Mouse (Mus musculus): Measurements from ENCODE around the gene Ivns1abp. TPM values are rescaled to one million over a fixed set of nuclear protein-coding genes. Genes with fewer than 3 reads are reported as not detected.
"Not testable (repeated sequence)": the region's sequence is repeated elsewhere in the genome, so short reads cannot be mapped to it uniquely, and the experiment has no call there.

Gene Ivns1abp
- total RNA-seq, 4 experiments from 2014 or later = 116 to 154 (median 139) TPM

DNA sequence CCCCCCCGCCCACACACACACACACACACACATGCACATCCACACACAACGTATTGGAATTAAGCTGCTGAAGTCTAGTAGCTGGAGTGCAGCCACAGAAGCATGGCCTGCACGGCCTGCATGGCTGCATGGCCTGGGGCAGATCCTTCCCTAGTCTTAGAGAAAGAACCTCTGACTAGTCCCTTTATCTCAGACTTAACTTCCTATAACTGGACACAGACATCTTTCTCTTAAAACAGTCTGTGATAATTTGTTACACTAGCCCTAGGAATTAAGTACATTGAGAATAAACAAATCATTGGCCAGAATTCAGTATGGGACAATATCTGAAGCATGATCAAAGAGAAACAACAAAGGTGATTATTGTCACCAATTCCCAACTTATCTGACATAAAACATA, 2.0 kb upstream of the Ivns1abp start:
- no peak for DNase-seq

DNA sequence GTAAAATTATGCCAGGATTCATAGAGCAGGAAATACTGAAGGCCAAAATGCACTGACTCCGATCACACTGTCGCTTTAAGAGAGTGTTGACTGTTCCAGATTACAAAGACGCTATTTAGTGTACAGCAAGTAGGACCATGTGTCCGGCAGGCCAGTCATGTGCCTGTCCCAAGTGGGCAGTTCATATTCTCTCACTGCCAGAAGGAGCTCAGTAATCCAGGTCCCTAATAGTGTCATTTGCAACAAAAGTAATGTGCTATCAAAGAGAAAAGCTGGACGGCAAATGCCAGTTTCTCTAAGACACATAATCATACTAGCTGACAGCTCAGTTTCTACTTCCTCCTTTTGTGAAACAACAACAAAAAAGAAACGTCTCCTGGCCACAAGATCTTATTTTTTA, 1.3 kb upstream of the Ivns1abp start:
- DNase-seq = no peak

DNA sequence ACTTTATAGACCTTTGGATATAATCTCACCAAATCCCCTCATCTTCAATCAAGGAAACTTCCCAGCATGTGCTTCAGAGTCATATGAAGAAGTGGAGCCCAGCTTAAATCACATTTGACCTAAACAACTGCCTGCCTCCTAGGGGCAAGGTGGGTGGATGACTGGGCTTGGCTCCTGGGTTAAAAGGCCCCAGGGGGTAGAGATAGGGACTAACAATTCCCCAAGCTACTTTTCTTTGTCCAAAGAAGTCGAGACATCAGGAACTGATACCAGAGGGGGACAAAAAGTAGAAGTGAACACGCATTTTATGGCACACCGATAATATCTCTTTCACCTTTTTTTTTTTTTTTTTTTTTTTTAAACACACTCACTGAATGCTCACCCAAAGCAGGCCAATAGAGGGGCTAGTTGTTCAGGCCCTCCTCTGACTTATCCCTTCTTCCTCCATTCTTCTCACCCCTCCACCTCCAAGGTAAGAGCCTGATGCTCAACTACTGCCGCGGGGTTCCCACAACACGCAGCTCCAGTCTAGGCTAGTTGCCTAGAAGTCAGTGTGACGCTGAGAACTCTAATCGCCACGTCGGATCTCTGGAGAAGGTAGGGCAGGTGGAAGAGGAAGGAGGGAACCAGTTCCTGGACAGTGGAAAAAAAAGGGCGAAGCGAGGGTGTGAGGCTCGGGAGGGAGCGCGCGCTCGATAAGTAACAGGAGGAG, 550 bp upstream of the Ivns1abp start:
- DNase-seq = no peak

DNA sequence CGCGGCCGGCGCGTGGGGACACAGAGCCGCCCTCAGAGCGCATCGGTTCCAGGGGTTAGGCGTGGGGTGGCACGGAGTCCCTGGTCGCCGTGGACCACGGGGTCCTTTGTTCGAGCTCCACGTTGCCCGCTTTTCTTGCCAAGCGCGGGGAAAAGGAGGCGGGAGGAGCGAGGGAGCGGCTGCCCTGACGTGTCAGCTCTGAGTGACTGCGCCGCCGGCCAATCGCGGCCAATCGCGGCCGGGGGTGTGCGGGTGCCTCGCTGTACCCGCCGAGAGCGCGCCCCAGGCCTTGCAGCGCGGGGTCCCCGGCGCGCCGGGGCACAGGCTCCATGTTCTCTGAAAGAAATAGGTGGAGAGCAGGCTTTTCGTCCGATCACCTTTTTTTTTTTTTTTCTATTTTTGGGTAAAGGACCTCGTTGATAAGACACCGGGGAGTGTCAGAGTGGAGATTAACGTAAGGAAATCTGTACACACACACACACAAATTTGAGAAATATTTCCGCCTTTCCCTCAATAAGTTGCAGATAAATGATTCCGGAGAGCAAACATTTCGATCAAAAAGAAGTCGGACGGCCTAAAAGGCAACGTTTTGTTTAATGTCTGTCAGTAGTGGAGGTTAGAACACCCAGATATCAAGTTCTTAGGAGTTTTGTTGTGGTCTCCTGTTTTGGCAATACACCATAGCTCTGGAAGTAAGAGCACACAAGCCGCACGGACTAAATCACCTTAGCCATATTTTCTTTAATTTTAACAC, 1.0 kb downstream of the Ivns1abp start:
- peak; percentile 94 for DNase-seq

DNA sequence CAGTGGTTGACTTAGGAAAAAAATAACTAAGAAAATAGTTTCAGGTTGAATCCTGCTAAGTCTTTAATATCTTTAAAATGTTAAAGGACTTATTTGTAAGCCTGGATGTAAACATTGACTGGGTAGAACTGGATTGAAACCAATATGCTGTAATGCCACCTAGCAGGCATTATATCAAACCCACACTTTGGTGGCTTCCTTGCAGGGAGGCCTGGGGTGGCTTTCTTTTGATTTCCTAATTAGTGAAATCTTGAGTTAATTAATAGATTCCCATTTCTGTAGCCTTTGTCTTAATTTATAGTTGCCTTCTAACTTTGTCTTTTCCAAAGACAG, 1.6 kb downstream of the Ivns1abp start:
- no peak for DNase-seq

DNA sequence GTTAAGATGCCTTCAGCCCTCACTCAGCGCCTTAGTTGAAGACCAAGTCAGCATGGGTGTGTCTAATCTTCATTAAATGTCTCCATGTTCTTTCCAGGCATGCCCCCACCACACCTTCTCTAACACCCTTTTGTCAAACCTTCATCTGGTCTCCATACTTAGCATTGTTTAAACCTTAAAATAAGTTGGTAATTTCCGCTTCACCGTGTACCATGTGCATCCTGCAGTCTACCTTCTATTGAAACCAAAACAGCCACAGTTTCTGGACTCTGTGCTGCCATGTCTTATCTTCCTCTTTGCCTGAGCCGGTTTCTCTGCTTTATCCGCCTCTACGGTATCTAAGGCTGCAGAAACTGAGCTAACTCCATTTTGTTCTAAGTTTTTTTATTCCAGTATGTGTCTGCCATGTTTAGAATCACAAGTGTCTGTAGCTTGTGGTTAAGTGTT, 2.4 kb downstream of the Ivns1abp start:
- no peak for DNase-seq

DNA sequence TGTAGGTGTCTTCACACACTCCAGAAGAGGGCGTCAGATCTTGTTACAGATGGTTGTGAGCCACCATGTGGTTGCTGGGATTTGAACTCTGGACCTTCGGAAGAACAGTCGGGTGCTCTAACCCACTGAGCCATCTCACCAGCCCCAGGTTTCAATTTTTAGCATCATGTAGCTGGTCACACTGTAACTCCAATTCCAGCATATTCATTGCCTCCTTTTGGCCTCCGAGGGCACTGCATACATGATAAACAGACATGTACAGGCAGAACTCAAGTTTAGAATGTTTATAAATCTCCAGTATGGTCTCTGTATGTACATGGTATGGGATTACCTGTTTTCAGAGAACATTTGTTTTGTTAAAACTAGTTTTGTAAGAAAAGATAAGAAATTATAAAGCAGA, 4.0 kb downstream of the Ivns1abp start:
- DNase-seq = not testable (repeated sequence)

DNA sequence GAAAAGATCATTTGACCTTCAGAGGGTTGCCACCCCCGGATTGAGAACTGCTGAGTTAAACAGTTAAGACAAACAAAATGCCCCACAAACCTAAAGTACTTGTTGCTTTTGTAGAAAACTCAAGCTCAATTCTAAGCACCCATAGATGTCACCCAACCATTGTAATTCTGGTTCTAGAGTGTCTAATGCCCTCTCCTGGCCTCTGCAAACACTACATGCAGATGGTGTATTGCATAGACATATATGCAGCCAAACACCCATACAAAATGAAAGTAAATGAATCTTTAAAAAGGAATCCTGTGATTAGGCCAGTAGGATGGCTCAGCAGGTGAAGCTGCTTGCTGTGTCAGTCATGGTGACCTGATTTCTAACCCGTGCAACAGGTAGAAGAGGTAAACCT, 8.6 kb downstream of the Ivns1abp start:
- DNase-seq = no peak

DNA sequence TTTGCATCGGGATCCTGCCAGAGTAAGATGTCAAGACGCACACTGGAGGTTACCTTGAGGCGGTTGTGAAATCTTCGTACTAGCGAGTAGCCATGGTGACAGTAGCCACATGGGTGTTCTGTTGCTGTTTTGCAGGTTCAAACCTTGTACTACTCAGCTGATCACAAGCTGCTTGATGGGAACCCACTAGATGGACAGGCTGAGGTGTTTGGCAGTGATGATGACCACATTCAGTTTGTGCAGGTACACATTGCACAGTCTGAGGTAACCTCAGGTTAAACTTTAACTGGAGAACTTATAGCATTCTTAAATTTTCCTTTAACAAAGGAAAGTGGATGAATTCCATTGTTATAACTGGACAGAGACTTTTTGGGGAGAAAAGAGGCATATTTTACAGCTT, 11.7 kb downstream of the Ivns1abp start:
- no peak for DNase-seq

DNA sequence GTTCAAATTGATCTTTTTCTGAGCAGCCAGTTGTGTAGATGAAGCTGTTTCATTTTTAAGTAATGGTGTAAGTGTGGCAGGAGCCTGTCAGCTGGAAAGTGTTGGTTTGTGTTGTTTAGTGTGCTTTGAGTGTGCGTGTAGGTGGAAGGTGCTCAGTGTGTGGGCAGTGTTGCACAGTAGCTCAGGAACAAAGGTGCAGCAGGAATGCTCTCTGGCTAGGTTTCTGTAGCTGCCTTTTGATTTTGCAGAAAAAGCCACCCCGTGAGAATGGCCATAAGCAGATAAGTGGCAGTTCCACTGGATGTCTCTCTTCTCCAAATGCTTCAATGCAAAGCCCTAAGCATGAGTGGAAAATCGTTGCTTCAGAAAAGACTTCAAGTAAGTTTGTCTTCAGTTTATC, 15.1 kb downstream of the Ivns1abp start:
- no peak for DNase-seq

DNA sequence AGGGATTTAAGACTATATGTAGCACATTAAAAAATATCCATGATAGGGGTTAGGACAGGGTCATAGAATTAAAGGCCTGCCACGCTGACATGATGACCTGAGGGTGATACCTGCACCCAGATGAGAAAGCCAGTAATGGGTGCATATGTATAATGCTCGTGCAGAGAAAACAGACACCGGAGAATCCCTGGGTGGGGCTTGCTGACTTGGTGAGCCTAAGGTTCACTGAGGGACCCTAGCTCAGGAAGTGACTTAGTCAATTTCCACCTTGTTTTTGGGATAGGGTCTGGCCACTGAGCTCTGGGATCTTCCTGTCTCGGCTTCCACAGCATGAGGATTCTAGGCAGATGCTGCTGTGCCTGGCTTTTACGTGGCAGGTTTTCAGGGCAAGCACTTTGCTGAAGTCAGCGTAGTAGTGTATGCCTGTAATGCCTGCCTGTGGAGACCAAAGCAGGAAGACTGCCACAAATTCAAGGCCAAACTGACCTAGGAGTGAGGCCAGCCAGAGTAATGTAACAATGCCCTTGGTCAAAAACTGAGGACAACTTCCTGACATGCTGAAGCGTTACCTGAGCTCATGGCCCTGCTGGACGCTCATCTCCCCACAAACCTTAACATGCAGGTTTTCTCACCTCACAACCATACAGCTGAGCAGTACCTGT, 22.8 kb downstream of the Ivns1abp start:
- peak; percentile 54 for DNase-seq

DNA sequence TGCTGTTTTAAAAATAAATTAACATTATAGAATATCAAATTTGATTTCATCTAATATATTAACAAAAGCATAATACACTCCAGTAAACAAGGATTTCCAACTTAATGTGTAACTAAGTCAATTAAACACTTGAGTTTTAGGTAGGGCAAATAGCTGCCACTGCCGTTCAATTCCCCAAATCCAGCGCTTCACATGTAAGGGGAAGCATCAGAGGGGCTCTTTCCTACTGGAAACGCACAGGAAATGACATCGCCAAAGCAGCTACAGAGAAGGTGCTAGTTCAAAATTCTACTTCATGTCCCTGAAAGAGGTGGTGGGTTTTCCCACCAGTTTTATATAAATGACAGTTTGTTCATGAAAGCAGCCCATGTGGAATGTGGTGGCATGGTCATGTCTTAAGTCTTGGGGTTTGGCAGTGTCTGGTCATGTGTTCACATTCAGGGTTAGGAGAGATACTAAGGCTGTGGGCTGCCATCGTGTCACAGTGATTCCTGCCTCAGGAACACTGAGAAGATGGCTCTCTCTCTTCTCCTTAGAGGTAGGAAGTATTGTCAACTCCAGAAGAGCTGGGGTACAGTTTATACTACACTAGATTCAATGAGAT, 23.5 kb downstream of the Ivns1abp start:
- DNase-seq = no peak

DNA sequence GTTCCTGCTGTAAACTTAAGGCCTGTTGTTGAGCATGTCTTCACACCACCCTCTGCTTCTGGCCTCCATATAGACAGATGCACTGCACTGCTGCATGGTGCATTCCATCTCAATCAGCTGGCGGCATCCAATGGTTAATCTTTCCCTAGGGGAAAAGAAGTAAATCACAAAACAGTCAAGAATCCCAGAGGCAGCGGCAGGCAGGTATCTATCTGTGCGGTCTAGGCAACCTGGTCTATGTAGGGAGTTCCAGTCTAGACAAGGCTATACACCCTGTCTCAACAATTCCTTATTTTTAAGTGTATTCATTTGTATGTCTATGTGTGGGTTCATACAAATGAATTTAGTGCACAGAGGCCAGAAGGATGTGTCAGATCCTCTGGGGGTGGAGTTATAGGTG, 24.2 kb downstream of the Ivns1abp start:
- DNase-seq = no peak

DNA sequence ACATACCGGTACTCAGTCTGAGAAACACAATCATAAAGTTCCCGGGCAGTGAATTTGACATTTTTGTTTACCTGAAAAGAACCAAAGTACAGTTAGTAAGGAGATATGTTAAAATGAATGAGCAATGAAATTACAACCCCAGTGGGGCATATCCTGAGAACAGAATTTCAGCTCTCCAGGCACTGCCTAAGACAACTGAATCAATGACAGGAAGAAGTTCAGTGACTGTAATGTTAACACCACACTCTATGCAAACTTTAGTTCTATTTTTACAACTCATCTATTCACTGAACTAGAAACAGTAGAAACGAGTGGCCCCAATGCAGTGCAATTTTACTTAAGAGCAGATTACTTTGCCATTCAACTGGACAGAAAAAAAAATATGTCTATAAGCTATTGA, 26.3 kb downstream of the Ivns1abp start:
- DNase-seq = no peak

DNA sequence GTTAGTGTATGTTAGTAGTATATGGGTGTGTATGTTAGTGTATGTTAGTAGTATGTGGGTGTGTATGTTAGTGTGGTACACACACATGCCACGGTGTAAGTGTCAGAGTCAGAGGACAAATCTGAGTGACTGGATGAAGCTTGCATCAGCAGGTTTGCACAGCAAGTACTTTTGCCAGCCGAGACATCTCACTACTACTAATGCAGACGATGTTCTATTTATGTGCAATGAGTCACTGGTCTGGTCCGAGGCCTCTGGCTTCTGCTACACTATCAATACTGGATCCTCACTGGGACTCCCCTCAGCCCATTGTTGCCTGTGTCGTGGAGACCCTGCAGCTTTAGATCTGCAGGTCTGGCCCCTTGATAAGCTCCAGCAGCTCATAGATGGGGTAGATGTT, 27.3 kb downstream of the Ivns1abp start:
- DNase-seq = no peak

DNA sequence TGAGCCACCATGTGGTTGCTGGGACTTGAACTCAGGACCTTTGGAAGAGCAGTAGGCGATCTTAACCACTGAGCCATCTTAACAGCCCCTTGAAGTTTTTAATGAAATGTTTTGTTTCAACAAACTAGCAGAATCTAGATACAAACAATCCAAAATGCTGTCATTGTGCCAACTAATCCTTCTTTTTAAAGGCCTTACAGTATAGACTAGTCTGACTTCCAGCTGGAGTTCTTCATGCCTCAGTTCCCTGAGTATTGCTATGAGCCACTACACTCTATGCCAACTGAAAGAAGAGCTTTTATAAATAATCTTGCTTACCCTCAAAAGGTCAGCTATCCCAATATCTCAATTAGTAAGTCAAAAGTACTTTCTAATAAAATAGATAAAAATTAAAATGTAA, 28.5 kb downstream of the Ivns1abp start:
- no peak for DNase-seq

DNA sequence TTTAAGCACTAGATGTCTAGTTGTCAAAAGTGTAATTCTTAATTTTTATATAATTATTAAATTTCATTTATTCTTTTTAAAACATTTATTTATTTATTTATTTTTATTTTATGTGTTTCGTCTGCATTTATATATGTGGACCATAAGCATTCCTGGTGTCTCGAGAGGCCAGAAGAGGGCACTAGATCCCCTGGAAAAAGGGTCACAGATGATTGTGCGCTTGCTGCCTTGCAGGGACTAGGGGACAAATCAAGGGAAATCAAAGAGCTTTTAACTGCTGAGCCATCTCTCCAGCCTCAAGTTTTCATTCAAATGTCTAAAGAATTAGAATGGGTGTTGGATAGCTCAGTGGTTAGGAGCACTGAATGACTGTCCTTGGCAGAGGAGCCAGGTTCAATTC, 33.1 kb downstream of the Ivns1abp start:
- DNase-seq = no peak

DNA sequence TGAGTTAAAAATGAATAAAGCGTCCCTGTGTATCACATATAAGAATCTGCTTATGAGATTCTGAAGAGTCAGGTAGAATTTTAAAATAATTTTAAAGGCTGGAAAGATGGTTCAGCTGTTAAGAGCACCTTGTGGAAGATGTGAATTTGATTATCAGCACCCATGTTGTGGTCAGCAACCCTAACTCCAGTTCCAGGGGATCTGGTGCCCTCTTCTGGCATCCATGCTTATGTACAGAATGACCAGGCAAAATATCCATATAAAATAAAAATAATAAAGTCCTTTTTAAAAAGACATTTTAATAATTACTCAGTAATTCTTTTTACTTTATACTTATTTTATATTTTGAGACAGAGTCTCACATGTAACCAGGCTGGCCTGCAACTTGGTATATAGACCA, 45.8 kb downstream of the Ivns1abp start:
- DNase-seq = no peak

DNA sequence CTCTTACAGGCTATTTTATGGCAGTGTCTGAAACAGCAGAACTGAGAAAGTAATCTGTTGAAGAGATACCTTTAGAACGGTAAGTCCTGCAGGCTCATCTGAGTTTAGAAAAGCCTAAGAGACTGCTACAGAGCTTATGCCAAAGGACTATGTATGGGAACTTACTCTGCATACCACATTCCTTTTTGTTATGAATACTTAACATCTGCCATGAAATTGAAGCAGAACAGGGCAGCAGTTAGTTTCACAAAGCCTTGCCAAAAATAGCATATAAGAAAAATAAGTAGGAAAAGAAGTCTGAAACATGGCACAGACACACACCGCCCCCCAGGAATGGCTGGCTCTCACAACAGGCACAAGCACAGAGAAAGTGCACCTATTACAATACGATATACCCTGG, 65.5 kb downstream of the Ivns1abp start:
- DNase-seq = no peak

All from adrenal gland, adult 8-10 months (tissue).